Mouse (Mus musculus): ENCODE measurements around the gene Rsbn1l.

Rsbn1l gene

GRCm38 (mm10) chr5:20956298-20956697, at the start of gene Rsbn1l:
Gene Rsbn1l, minus strand, starts transcription at chr5:20956398.
- in situ Hi-C loops (cut with MboI; ENCODE audit: low pct_unique_long_range_greater_than_20kb in 1 of 2, low sequenced_read_pairs in 2 of 2, unreplicated experiment in 1 of 2) = no loop called here

GRCm38 (mm10) chr5:21002723-21003122, 46.5 kb upstream of the Rsbn1l start:
- in situ Hi-C loops (cut with MboI; ENCODE audit: low pct_unique_long_range_greater_than_20kb in 1 of 2, low sequenced_read_pairs in 2 of 2, unreplicated experiment in 1 of 2) = no loop called here

DNA sequence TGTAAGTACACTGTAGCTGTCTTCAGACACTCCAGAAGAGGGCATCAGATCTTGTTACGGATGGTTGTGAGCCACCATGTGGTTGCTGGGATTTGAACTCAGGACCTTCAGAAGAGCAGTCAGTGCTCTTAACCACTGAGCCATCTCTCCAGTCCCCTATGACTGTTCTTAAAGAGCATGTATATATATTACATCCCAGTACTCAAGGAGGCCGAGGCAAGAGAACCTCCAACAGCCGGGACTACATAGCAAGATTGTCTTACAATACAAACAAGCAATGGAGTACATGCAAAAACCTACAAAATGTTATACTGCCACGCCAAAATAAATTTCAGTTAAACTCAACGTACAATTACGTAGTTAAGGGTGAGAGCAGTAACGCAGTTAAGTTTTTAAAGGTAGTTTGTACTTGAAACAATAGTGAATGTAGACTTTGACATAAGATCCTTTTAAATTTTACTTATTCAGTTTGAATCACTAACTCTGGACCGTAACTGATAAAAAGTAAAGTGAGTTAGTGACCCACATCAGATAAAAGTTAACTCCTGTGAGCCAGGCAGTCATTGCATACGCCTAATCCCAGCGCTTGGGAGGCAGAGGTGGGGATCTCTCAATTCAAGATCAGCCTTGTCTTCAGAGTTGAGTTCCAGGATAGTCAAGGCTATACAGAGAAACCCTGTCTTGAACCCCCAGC, 45.6 kb upstream of the Rsbn1l start:
- in situ Hi-C loops (cut with MboI; ENCODE audit: low pct_unique_long_range_greater_than_20kb in 1 of 2, low sequenced_read_pairs in 2 of 2, unreplicated experiment in 1 of 2) = no loop called here

GRCm38 (mm10) chr5:20998427-20998826, 42.2 kb upstream of the Rsbn1l start:
- in situ Hi-C loops (cut with MboI; ENCODE audit: low pct_unique_long_range_greater_than_20kb in 1 of 2, low sequenced_read_pairs in 2 of 2, unreplicated experiment in 1 of 2) = no loop called here

GRCm38 (mm10) chr5:20997555-20997954, 41.4 kb upstream of the Rsbn1l start:
- in situ Hi-C loops (cut with MboI; ENCODE audit: low pct_unique_long_range_greater_than_20kb in 1 of 2, low sequenced_read_pairs in 2 of 2, unreplicated experiment in 1 of 2) = no loop called here

DNA sequence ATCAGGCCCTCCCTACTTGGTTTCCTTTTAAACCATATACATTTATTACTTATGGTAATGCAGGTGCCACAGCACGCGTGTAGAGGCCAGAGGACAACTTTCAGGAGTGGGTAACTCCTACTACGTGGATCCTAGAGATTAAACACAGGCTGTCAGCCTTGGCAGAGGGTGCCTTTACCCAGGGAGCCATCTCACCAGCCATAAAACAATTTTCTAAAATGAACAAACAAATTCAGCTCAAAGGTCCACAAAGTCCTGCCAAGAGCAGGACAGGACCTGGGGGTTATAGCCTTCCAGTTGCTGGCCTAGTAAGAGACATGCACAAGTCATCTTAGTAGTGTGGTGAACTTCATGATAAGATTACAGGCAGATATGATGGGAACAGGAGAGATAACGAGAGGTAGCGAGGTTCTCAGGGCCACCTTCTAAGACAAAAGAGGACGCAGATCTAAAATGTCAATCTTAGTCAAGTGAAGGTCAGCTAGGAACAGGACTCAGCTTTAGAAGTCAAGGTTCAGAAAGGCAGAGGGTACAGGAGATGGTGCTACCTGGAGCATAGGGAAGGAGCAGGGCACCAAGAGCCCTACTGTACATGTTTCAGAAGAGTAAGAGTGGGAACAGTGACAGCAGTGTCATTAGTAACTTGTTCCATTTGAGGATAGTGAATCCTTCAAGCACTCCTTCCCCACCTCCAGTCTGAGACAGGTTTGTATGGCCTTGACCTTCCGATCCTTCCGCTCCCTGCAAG, 34.0 kb upstream of the Rsbn1l start:
- in situ Hi-C loops (cut with MboI; ENCODE audit: low pct_unique_long_range_greater_than_20kb in 1 of 2, low sequenced_read_pairs in 2 of 2, unreplicated experiment in 1 of 2) = no loop called here

GRCm38 (mm10) chr5:20986271-20986670, 30.1 kb upstream of the Rsbn1l start:
- in situ Hi-C loops (cut with MboI; ENCODE audit: low pct_unique_long_range_greater_than_20kb in 1 of 2, low sequenced_read_pairs in 2 of 2, unreplicated experiment in 1 of 2) = no loop called here

- in situ Hi-C loops (cut with MboI; ENCODE audit: low pct_unique_long_range_greater_than_20kb in 1 of 2, low sequenced_read_pairs in 2 of 2, unreplicated experiment in 1 of 2) = no loop called here
Measured at GRCm38 (mm10) chr5:20983505-20983904, 27.3 kb upstream of the Rsbn1l start.

DNA sequence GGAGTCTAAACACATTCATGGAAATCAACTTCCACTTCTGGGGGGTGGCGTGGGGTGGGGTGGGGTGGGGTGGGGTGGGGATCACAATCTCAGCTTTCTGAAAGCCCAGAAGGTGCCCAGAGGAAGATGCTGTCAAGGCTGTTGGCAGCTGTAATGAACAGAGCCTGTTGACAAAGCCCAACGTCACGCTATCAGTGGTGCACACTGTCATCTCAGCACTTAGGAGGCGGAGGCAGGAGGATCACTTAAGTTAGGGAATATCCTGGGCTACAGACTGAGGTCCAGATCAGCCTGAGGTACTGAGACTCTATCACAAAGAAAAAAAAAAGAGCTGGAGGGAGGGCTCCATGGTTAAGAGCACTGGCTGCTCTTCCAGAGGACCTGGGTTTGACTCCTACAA, 18.5 kb upstream of the Rsbn1l start:
- in situ Hi-C loops (cut with MboI; ENCODE audit: low pct_unique_long_range_greater_than_20kb in 1 of 2, low sequenced_read_pairs in 2 of 2, unreplicated experiment in 1 of 2) = no loop called here

GRCm38 (mm10) chr5:20973999-20974398, 17.8 kb upstream of the Rsbn1l start:
- in situ Hi-C loops (cut with MboI; ENCODE audit: low pct_unique_long_range_greater_than_20kb in 1 of 2, low sequenced_read_pairs in 2 of 2, unreplicated experiment in 1 of 2) = no loop called here

GRCm38 (mm10) chr5:20973069-20973468, 16.9 kb upstream of the Rsbn1l start:
- in situ Hi-C loops (cut with MboI; ENCODE audit: low pct_unique_long_range_greater_than_20kb in 1 of 2, low sequenced_read_pairs in 2 of 2, unreplicated experiment in 1 of 2) = no loop called here

GRCm38 (mm10) chr5:20968963-20969362, 12.8 kb upstream of the Rsbn1l start:
- in situ Hi-C loops (cut with MboI; ENCODE audit: low pct_unique_long_range_greater_than_20kb in 1 of 2, low sequenced_read_pairs in 2 of 2, unreplicated experiment in 1 of 2) = no loop called here

GRCm38 (mm10) chr5:20968493-20968892, 12.3 kb upstream of the Rsbn1l start:
- in situ Hi-C loops (cut with MboI; ENCODE audit: low pct_unique_long_range_greater_than_20kb in 1 of 2, low sequenced_read_pairs in 2 of 2, unreplicated experiment in 1 of 2) = no loop called here

DNA sequence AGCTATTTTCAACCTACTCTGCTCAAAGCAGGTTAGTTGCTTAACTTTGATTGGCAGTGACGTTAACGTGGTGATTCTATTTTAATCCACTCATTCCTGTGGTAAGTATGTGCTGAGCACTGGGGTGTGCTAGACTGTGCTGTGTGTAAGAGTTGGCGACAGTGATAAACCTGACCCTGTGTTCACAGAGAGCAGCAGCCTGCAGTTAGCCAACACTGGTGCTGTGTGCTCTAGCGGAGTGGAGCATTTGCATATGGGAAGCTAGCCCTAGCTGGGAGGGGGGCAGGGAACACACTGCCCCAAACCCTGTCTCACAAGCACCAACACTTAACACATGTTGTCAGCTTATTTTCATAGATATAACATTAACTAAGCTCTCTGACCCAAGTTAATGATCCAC, 11.7 kb upstream of the Rsbn1l start:
- in situ Hi-C loops (cut with MboI; ENCODE audit: low pct_unique_long_range_greater_than_20kb in 1 of 2, low sequenced_read_pairs in 2 of 2, unreplicated experiment in 1 of 2) = no loop called here

GRCm38 (mm10) chr5:20964446-20964845, 8.2 kb upstream of the Rsbn1l start:
- in situ Hi-C loops (cut with MboI; ENCODE audit: low pct_unique_long_range_greater_than_20kb in 1 of 2, low sequenced_read_pairs in 2 of 2, unreplicated experiment in 1 of 2) = no loop called here

DNA sequence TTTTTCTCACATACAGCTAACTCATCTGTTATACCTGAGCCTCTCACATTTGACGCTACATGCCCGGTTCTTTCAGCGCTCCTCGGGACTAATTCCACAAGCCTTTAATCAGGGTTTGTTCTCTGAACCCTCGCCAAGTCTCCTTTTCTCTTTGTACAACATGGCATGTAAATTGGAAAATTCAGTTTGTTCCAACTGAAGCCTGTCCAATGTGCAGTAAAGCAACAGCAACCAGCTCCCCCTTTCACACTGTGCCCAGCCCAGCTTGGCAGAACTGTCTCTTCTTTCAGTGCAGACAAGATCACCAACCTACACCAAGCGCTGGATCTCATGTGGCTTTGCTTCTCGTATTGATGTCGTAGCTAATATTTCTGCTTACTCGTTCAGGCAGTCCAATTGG, 7.1 kb upstream of the Rsbn1l start:
- in situ Hi-C loops (cut with MboI; ENCODE audit: low pct_unique_long_range_greater_than_20kb in 1 of 2, low sequenced_read_pairs in 2 of 2, unreplicated experiment in 1 of 2) = no loop called here

DNA sequence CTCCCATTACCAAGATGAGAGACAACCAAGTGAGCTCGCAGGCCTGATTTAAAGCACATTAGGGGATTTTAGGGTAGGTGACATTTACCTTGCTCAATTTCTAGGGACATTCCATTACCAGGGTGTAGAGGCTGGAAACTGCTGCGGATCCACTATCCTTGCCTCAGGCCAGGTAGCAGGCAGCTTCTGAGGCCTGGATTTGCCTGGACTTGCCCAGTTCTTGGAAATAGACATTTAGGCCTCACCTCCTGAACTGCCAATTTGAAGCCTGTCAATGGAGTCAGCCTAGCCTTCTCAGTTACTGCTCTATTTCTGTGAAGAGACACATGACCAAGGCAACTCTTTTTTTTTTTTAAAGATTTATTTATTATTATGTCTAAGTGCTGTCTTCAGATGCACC, 4.7 kb upstream of the Rsbn1l start:
- in situ Hi-C loops (cut with MboI; ENCODE audit: low pct_unique_long_range_greater_than_20kb in 1 of 2, low sequenced_read_pairs in 2 of 2, unreplicated experiment in 1 of 2) = no loop called here

DNA sequence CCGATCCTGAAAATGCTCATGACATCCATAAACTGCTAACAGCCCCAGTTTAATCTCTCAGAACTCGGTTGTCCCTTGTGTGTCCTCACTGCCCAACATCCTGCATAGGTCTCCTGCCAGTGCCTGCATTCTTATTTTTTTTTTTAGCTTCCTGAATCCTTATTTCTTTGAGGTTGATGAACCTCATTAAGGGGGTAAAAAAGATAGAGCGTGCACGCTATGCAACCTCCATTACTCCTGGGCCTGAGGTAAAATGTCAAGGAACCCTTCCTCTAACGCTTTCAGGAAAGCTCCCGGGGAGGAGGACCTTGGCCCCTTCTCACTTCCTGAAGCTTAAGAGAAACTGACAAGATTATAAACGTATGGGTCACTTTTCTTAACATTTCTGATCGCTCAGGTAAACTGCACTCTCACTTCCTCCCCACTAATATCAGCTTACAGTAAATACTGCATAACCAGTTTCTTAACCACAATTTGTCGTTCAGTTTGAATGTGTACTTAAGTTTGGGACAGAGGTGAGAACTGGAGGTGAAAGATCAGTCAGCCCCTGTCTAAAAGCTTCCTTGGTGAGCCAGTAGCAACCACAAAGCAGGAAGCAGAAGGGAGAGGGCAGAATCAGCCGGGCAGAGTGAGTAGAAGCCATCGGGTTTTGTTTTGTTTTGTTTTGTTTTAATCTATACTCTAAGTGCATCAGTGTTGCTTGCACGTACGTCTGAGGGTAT, 923 bp downstream of the Rsbn1l start:
- in situ Hi-C loops (cut with MboI; ENCODE audit: low pct_unique_long_range_greater_than_20kb in 1 of 2, low sequenced_read_pairs in 2 of 2, unreplicated experiment in 1 of 2) = no loop called here

- in situ Hi-C loops (cut with MboI; ENCODE audit: low pct_unique_long_range_greater_than_20kb in 1 of 2, low sequenced_read_pairs in 2 of 2, unreplicated experiment in 1 of 2) = no loop called here
Measured at GRCm38 (mm10) chr5:20952337-20952925, 3.8 kb downstream of the Rsbn1l start.
